Mouse (Mus musculus): ENCODE results near the gene Hlcs.

DNA sequence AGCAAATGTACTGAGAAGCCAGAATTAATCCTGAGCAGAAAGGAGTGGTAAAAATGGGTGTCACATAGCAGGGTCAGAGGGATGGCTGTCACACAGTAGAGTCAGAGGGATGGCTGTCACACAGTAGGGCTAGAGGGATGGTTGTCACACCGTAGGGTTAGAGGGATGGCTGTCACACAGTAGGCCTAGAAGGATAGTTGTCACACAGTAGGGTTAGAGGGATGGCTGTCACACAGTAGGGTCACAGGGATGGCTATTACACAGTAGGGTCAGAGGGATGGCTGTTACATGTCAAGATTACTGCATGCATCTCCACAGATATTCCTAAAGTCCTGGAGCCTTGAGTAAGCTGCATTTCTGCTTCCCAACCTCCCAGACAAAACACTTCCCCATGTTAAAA is 195.0 kb downstream of the Hlcs start:
- TF ChIP-seq CTCF (IDR thresholded peaks at IDR 0.05; ENCODE audit: borderline replicate concordance, control insufficient read depth, extremely low read depth, insufficient read depth, low read length, poor library complexity) (no peak), POLR2A (IDR thresholded peaks at IDR 0.05; ENCODE audit: control insufficient read depth, extremely low read depth, insufficient read depth, low read length, poor library complexity) (no peak)

Measured in thymus, adult 2 months (tissue).